Mouse (Mus musculus) R1 (cell line): Measurements from ENCODE around the gene Lrch1.
A peak's percentile ranks its signal among the peaks of the same experiment; 100 is the strongest.

ENCODE experiments used
- DNase-seq: peaks from one replicate; pipeline ENCODE4 v3.0.0-alpha.2; 2018; ENCODE audit warnings: low read depth, low spot score

The Lrch1 gene

GRCm38 (mm10) chr14:74814848-74815789 is 132.6 kb downstream of the Lrch1 start:
- DNase-seq = no peak

GRCm38 (mm10) chr14:74811617-74812016 is 136.1 kb downstream of the Lrch1 start:
- no peak for DNase-seq

GRCm38 (mm10) chr14:74801961-74802360 is 145.7 kb downstream of the Lrch1 start:
- DNase-seq = no peak

GRCm38 (mm10) chr14:74798063-74798890 is 149.4 kb downstream of the Lrch1 start:
- no peak for DNase-seq

- DNase-seq = peak; percentile 8
Measured at GRCm38 (mm10) chr14:74797386-74798062, 150.2 kb downstream of the Lrch1 start.

- no peak for DNase-seq
Measured at GRCm38 (mm10) chr14:74794931-74795330, 152.7 kb downstream of the Lrch1 start.

- no peak for DNase-seq
Measured at GRCm38 (mm10) chr14:74792793-74793192, 154.9 kb downstream of the Lrch1 start.

- DNase-seq = no peak
Measured at GRCm38 (mm10) chr14:74790535-74790934, 157.1 kb downstream of the Lrch1 start.

- no peak for DNase-seq
Measured at GRCm38 (mm10) chr14:74788766-74789165, 158.9 kb downstream of the Lrch1 start.

- no peak for DNase-seq
Measured at GRCm38 (mm10) chr14:74787717-74788116, 160.0 kb downstream of the Lrch1 start.

GRCm38 (mm10) chr14:74784243-74784934 is 163.3 kb downstream of the Lrch1 start:
- DNase-seq = no peak

GRCm38 (mm10) chr14:74774046-74774619 is 173.5 kb downstream of the Lrch1 start:
- DNase-seq = no peak

GRCm38 (mm10) chr14:74767892-74768291 is 179.8 kb downstream of the Lrch1 start:
- DNase-seq = no peak

GRCm38 (mm10) chr14:74764191-74764918 is 183.3 kb downstream of the Lrch1 start:
- DNase-seq = peak; percentile 73

- DNase-seq = peak; percentile 76
Measured at GRCm38 (mm10) chr14:74736850-74737249, 210.8 kb downstream of the Lrch1 start.

GRCm38 (mm10) chr14:74735471-74735870 is 212.2 kb downstream of the Lrch1 start:
- DNase-seq = no peak

- DNase-seq = no peak
Measured at GRCm38 (mm10) chr14:74733397-74733796, 214.3 kb downstream of the Lrch1 start.

GRCm38 (mm10) chr14:74732079-74732783 is 215.4 kb downstream of the Lrch1 start, which contains the start of gene Esd:
TSS of gene Esd (plus strand) at chr14:74732297.
- DNase-seq = peak; percentile 97
